In the genomic region with DNA sequence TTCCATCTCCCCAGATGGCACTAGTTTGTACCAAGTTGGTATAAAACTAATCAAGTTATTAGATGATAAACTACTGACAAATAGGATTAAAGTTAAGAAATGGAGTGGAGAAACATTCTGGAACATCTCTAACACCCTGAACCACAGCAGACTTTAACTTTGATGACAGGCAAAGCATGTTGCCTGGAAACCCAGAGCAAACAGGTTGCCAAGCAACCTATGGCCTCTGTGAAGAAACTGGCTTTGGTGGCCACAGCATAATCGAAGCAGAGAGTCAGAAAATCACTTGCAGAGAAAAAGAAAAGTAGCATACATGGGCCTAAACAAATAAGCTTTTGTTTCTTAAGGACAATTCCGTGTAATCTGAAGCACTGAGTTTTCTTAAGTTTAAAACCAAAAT, we compare ENCODE assay signal across 18 mouse cellular contexts. TPM values are rescaled to one million over a fixed set of nuclear protein-coding genes. Genes with fewer than 3 reads are reported as not detected.
"Had no signal": no experiment of that assay in that cellular context is flagged by ENCODE, and none has a peak within 500 bp of the region (broad histone marks: within the 10 kb centered on the region; RNA-seq: fewer than 3 reads in every experiment).

No protein-coding gene starts in this region.

- H3K27ac ChIP-seq: layer of hippocampus, adult 2 months; limb, embryonic 13.5 days; liver, embryonic 15.5 days; midbrain, embryonic 12.5 days; neural tube, embryonic 15.5 days had no signal

- H3K9ac ChIP-seq: limb, embryonic 13.5 days; liver, embryonic 15.5 days; lung, embryonic 14.5 days; midbrain, embryonic 12.5 days; neural tube, embryonic 15.5 days had no signal

- DNase-seq: kidney, adult 11 months; kidney, adult 9 months; kidney, postnatal 10 days; kidney, postnatal 4 days; left cerebral cortex, postnatal 4 days; lung, embryonic 14.5 days; lung, postnatal 10 days; lung, postnatal 4 days; right cerebral cortex, adult 18-20 months; right cerebral cortex, postnatal 25 days; thymus, postnatal 36 days had no signal

- H3K27me3 ChIP-seq: limb, embryonic 13.5 days; liver, embryonic 15.5 days; midbrain, embryonic 12.5 days; neural tube, embryonic 15.5 days had no signal

- H3K4me2 ChIP-seq: limb, embryonic 13.5 days; liver, embryonic 11.5 days; liver, embryonic 15.5 days; lung, embryonic 14.5 days; midbrain, embryonic 12.5 days; neural tube, embryonic 15.5 days had no signal

- H3K36me3 ChIP-seq: limb, embryonic 13.5 days; liver, embryonic 15.5 days; midbrain, embryonic 12.5 days; neural tube, embryonic 15.5 days had no signal

- H3K4me3 ChIP-seq: layer of hippocampus, adult 2 months; limb, embryonic 13.5 days; liver, embryonic 15.5 days; midbrain, embryonic 12.5 days; neural tube, embryonic 15.5 days had no signal

- H3K4me1 ChIP-seq: limb, embryonic 13.5 days; liver, embryonic 15.5 days; midbrain, embryonic 12.5 days; neural tube, embryonic 15.5 days had no signal

- H3K9me3 ChIP-seq: limb, embryonic 13.5 days; liver, embryonic 15.5 days; midbrain, embryonic 12.5 days; neural tube, embryonic 15.5 days had no signal

RNA-seq across cellular contexts. Expression of a gene that starts 59.4 kb away (rescaled TPM):
- total RNA-seq: megakaryocyte, adult 5-6 weeks had no signal
